In the genomic region with DNA sequence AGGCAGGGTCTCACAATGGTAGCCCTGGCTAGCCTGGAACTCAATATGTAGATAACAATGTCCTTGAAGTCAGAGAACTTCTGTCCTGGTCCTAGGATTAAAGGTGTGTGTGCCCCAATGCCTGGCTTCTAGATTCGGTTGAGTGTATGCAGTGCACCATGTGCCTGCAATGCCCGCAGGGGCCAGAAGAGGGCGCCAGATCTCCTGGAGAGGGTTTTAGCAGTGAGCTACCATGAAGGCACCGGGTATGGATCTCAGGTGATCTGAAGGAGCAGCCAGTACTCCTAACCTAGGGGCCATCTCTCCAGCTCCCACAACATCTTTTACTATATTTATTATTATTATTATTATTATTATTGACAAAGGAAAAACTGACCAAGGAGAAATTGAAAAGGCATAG, we compare ENCODE assay signal across 8 mouse cellular contexts. TPM values are rescaled to one million over a fixed set of nuclear protein-coding genes. Genes with fewer than 3 reads are reported as not detected.
DNase-seq lines count a peak whose midpoint lies in the region; ATAC-seq and TF ChIP-seq lines count a peak whose summit lies in the region.

No protein-coding gene starts in this region.

- no peak overlapping the region for H3K4me3 ChIP-seq in intestine, postnatal 0 days (ENCODE audit: low read depth, low read length)
- no peak overlapping the region for H3K4me3 ChIP-seq in limb, embryonic 13.5 days
- H3K4me3 ChIP-seq in stomach, embryonic 14.5 days (ENCODE audit: low read depth, low read length): no peak overlapping the region

- H3K4me2 ChIP-seq in intestine, postnatal 0 days (replicated peaks; ENCODE audit: low read depth): no peak overlapping the region
- no peak overlapping the region for H3K4me2 ChIP-seq in limb, embryonic 13.5 days (replicated peaks)
- H3K4me2 ChIP-seq in stomach, embryonic 14.5 days (replicated peaks; ENCODE audit: low read depth, low read length): no peak overlapping the region

- H3K9me3 ChIP-seq in intestine, postnatal 0 days (ENCODE audit: control insufficient read depth): no peaks in the 10 kb centered on the region
- H3K9me3 ChIP-seq in limb, embryonic 13.5 days: no peaks in the 10 kb centered on the region
- H3K9me3 ChIP-seq in stomach, embryonic 14.5 days (ENCODE audit: control insufficient read depth, low read depth, low read length): no peaks in the 10 kb centered on the region

- peaks cover 40% of the 10 kb centered on the region for H3K36me3 ChIP-seq in intestine, postnatal 0 days (ENCODE audit: control insufficient read depth, insufficient read depth)
- peaks cover 68% of the 10 kb centered on the region for H3K36me3 ChIP-seq in limb, embryonic 13.5 days
- H3K36me3 ChIP-seq in stomach, embryonic 14.5 days (ENCODE audit: control insufficient read depth, insufficient read depth, low read length): peaks cover 30% of the 10 kb centered on the region

- H3K9ac ChIP-seq in intestine, postnatal 0 days (ENCODE audit: low read depth, low read length): no peak overlapping the region
- H3K9ac ChIP-seq in limb, embryonic 13.5 days: no peak overlapping the region
- H3K9ac ChIP-seq in stomach, embryonic 14.5 days (replicated peaks; ENCODE audit: low read depth, low read length): no peak overlapping the region

- 3% methylated on average over 4 of the region's 4 CpGs for WGBS in intestine, postnatal 0 days
- WGBS in limb, embryonic 13.5 days: 7% methylated on average over 4 of the region's 4 CpGs
- 7% methylated on average over 4 of the region's 4 CpGs for WGBS in stomach, embryonic 14.5 days

- no peaks in the 10 kb centered on the region for H3K27me3 ChIP-seq in intestine, postnatal 0 days (replicated peaks; ENCODE audit: control insufficient read depth, insufficient read depth, low read length)
- H3K27me3 ChIP-seq in limb, embryonic 13.5 days: no peaks in the 10 kb centered on the region
- no peaks in the 10 kb centered on the region for H3K27me3 ChIP-seq in stomach, embryonic 14.5 days (ENCODE audit: control insufficient read depth, insufficient read depth, low read length)

- no peaks in the 10 kb centered on the region for H3K4me1 ChIP-seq in intestine, postnatal 0 days (replicated peaks; ENCODE audit: control insufficient read depth, insufficient read depth, low read length)
- H3K4me1 ChIP-seq in limb, embryonic 13.5 days: peaks cover 14% of the 10 kb centered on the region
- no peaks in the 10 kb centered on the region; the same call in 1 of the 2 replicates for H3K4me1 ChIP-seq in stomach, embryonic 14.5 days (ENCODE audit: control insufficient read depth, insufficient read depth, low read length)

- H3K27ac ChIP-seq in intestine, postnatal 0 days (ENCODE audit: low read depth, low read length): no peak overlapping the region
- H3K27ac ChIP-seq in limb, embryonic 13.5 days: no peak overlapping the region
- no peak overlapping the region for H3K27ac ChIP-seq in stomach, embryonic 14.5 days (ENCODE audit: low read length)

- peak; percentile 39 for DNase-seq in 3134 (ENCODE audit: extremely low read depth, insufficient read length, low spot score)
- DNase-seq in embryo, embryonic 10 days (ENCODE audit: low spot score): peak; percentile 85
- DNase-seq in gastrocnemius, postnatal 25 days: peak; percentile 55
- DNase-seq in naive thymus-derived CD4-positive, alpha-beta T cell, adult 2 months (ENCODE audit: low read depth): peak; percentile 89

- TF ChIP-seq CTCF in intestine, postnatal 0 days (IDR thresholded peaks at IDR 0.05; ENCODE audit: low read depth): peak; percentile 95

- ATAC-seq in activated CD4-positive, CD25-positive, alpha-beta regulatory T cell, adult 4 months: peak; percentile 38
- peak; percentile 58 for ATAC-seq in intestine, postnatal 0 days
- peak; percentile 43 for ATAC-seq in limb, embryonic 13.5 days (ENCODE audit: low FRiP score, low read depth)
- ATAC-seq in stomach, embryonic 14.5 days (ENCODE audit: insufficient number of reproducible peaks, insufficient read depth, low FRiP score, low read depth): 0 out of 2 replicates have a peak, but pooled peaks have one; percentile 12

RNA-seq across cellular contexts. Expression of a gene that starts 37.2 kb away (rescaled TPM):
- 10 to 100 TPM; 15.8 to 17.9 TPM for polyA plus RNA-seq in activated CD4-positive, CD25-positive, alpha-beta regulatory T cell, adult 4 months (2017; shearing (Covaris generic))
- total RNA-seq in gastrocnemius, postnatal 25 days (2021): 1 to 10 TPM; 6.5 to 6.7 TPM
- 5.1 TPM in 2 replicates for polyA plus RNA-seq in intestine, postnatal 0 days (2015; fragmentation: Nextera tagmentation; extraction: Ambion mirVana)
- 15.9 and 18.7 TPM in 2 replicates for polyA plus RNA-seq in limb, embryonic 13.5 days (2015; fragmentation: Nextera tagmentation; extraction: Ambion mirVana)
- 22.2 and 25.0 TPM in 2 replicates for polyA plus RNA-seq in stomach, embryonic 14.5 days (2014; fragmentation: Nextera tagmentation; extraction: Ambion mirVana)

RNA-seq across cellular contexts. Expression of a gene that starts 47.0 kb away (rescaled TPM):
- polyA plus RNA-seq in activated CD4-positive, CD25-positive, alpha-beta regulatory T cell, adult 4 months (2017; shearing (Covaris generic)): under 1 TPM in 1 of 2 experiments, not detected in 1; 0.48 TPM
- total RNA-seq in gastrocnemius, postnatal 25 days (2021): not detected
- 18.2 and 23.2 TPM in 2 replicates for polyA plus RNA-seq in intestine, postnatal 0 days (2015; fragmentation: Nextera tagmentation; extraction: Ambion mirVana)
- polyA plus RNA-seq in limb, embryonic 13.5 days (2015; fragmentation: Nextera tagmentation; extraction: Ambion mirVana): not detected in 2 replicates
- polyA plus RNA-seq in stomach, embryonic 14.5 days (2014; fragmentation: Nextera tagmentation; extraction: Ambion mirVana): 0.16 and 0.17 TPM in 2 replicates

RNA-seq across cellular contexts. Expression of a gene that starts 48.0 kb away (rescaled TPM):
- polyA plus RNA-seq in activated CD4-positive, CD25-positive, alpha-beta regulatory T cell, adult 4 months (2017; shearing (Covaris generic)): 10 to 100 TPM; 59.2 to 70.7 TPM
- 10 to 100 TPM; 11.9 to 17.1 TPM for total RNA-seq in gastrocnemius, postnatal 25 days (2021)
- 116 and 127 TPM in 2 replicates for polyA plus RNA-seq in intestine, postnatal 0 days (2015; fragmentation: Nextera tagmentation; extraction: Ambion mirVana)
- polyA plus RNA-seq in limb, embryonic 13.5 days (2015; fragmentation: Nextera tagmentation; extraction: Ambion mirVana): 83.1 and 90.2 TPM in 2 replicates
- 131 and 145 TPM in 2 replicates for polyA plus RNA-seq in stomach, embryonic 14.5 days (2014; fragmentation: Nextera tagmentation; extraction: Ambion mirVana)

Comparison
In these comparisons a context has a peak if more than half of its experiments do, and no peak if none do; other contexts are left out.
1. DNase-seq: peak in every context shown above with its lines; median percentile 89 in naive thymus-derived CD4-positive, alpha-beta T cell, adult 2 months; 85 in embryo, embryonic 10 days; 55 in gastrocnemius, postnatal 25 days; 39 in 3134.
2. RNA of a gene that starts 47.0 kb away (polyA plus RNA-seq): 18.2 to 23.2 TPM in intestine, postnatal 0 days; 0.48 TPM in activated CD4-positive, CD25-positive, alpha-beta regulatory T cell, adult 4 months, 0.16 to 0.17 TPM in stomach, embryonic 14.5 days and not detected in limb, embryonic 13.5 days; every median in the first group is over 10 times any median in the second.
3. Peak in every context shown above with its lines, with median percentiles within 50 percentile points of each other: ATAC-seq.